In the genomic region with DNA sequence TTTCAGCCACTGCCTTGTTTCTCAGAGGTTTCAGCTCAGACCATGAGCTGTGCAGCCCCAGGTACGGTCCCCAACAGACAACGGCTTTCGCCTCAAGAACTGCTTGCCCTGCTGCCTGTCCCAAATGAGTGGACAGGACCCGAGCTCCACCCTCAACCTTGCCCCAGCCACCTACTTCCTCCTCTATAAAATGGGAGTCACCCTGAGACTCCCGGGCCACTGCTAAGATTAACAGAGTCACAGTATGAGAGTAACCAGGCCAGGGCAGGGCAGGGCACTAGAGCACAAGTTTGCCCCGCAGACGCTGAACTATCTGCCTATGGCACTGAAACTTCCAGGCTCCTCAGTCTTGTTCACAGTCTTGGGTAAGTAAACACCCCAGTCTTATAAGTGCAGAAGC, we compare ENCODE assay signal across 24 mouse cellular contexts. TPM values are rescaled to one million over a fixed set of nuclear protein-coding genes. Genes with fewer than 3 reads are reported as not detected.
A peak's percentile ranks its signal among the peaks of the same experiment; 100 is the strongest.
DNase-seq lines count a peak whose midpoint lies in the region; ATAC-seq and TF ChIP-seq lines count a peak whose summit lies in the region.
"Had no signal": no experiment of that assay in that cellular context is flagged by ENCODE, and none has a peak within 500 bp of the region (broad histone marks: within the 10 kb centered on the region; RNA-seq: fewer than 3 reads in every experiment).

No protein-coding gene starts in this region.

- no peaks in the 10 kb centered on the region for H3K9me3 ChIP-seq in heart, embryonic 14.5 days (ENCODE audit: control insufficient read depth, low read length)
- no peaks in the 10 kb centered on the region for H3K9me3 ChIP-seq in limb, embryonic 12.5 days
- H3K9me3 ChIP-seq: forebrain, embryonic 13.5 days; hindbrain, embryonic 13.5 days had no signal

- H3K36me3 ChIP-seq in heart, embryonic 14.5 days (ENCODE audit: control insufficient read depth, insufficient read depth, low read length): no peaks in the 10 kb centered on the region
- peaks cover 41% of the 10 kb centered on the region for H3K36me3 ChIP-seq in C2C12 (ENCODE audit: control insufficient read depth, insufficient read depth)
- H3K36me3 ChIP-seq in limb, embryonic 12.5 days: no peaks in the 10 kb centered on the region
- H3K36me3 ChIP-seq: hindbrain, embryonic 13.5 days had no signal

- H3K9ac ChIP-seq in heart, embryonic 14.5 days (ENCODE audit: low read length): peak overlapping the region; percentile 41; the same call in 1 of the 2 replicates
- no peak overlapping the region for H3K9ac ChIP-seq in limb, embryonic 12.5 days (replicated peaks)
- H3K9ac ChIP-seq: forebrain, embryonic 13.5 days had no signal

- 56% methylated on average over 7 of the region's 7 CpGs for WGBS in heart, embryonic 14.5 days
- WGBS in limb, embryonic 12.5 days: 57% methylated on average over 7 of the region's 7 CpGs

- no peak for ATAC-seq in heart, embryonic 14.5 days (ENCODE audit: insufficient number of reproducible peaks, insufficient read depth, low FRiP score, low read depth)
- ATAC-seq in limb, embryonic 12.5 days (ENCODE audit: insufficient number of reproducible peaks, insufficient read depth, low FRiP score, low TSS enrichment, low read depth): no peak
- ATAC-seq in activated CD4-positive, CD25-positive, alpha-beta regulatory T cell, adult 4 months: no peak
- ATAC-seq: forebrain, embryonic 13.5 days; inflammation-experienced regulatory T-cells, adult 6 months; lung, postnatal 0 days; midbrain, embryonic 16.5 days had no signal

- H3K27me3 ChIP-seq in heart, embryonic 14.5 days (ENCODE audit: control insufficient read depth, insufficient read depth, low read length): no peaks in the 10 kb centered on the region
- no peaks in the 10 kb centered on the region for H3K27me3 ChIP-seq in C2C12 (ENCODE audit: control insufficient read depth, insufficient read depth, insufficient read length)
- H3K27me3 ChIP-seq in limb, embryonic 12.5 days: no peaks in the 10 kb centered on the region

- intact Hi-C loops in gastrocnemius, adult 2 months (cut with DNase I): no loop called here
- intact Hi-C loops in heart, postnatal 14 days (cut with DNase I): no loop called here

- peak overlapping the region; percentile 43; the same call in 1 of the 2 replicates for H3K27ac ChIP-seq in gastrocnemius, adult 2 months
- H3K27ac ChIP-seq in heart, embryonic 14.5 days (replicated peaks in 1 of 2; ENCODE audit: control insufficient read depth in 1 of 2, insufficient read depth in 1 of 2, low read depth in 2 of 2, low read length in 2 of 2): peak overlapping the region; percentile 6 to 53; a peak in 1 of 4 replicates
- peak overlapping the region; percentile 95 for H3K27ac ChIP-seq in limb, embryonic 12.5 days
- H3K27ac ChIP-seq: forebrain, embryonic 13.5 days; hindbrain, embryonic 13.5 days; layer of hippocampus, adult 2 months; macrophage had no signal

- peak overlapping the region; percentile 44 for H3ac ChIP-seq in C2C12 (ENCODE audit: control insufficient read depth, insufficient read length, low read depth)

- no peak overlapping the region for H3K4me2 ChIP-seq in heart, embryonic 14.5 days (ENCODE audit: low read length)
- no peak overlapping the region for H3K4me2 ChIP-seq in limb, embryonic 12.5 days
- H3K4me2 ChIP-seq: forebrain, embryonic 13.5 days; hindbrain, embryonic 13.5 days had no signal

- H3K79me3 ChIP-seq in C2C12 (ENCODE audit: low read depth): peaks cover 95% of the 10 kb centered on the region

- no peak for DNase-seq in gastrocnemius, adult 2 months
- no peak for DNase-seq in gastrocnemius, postnatal 10 days
- no peak for DNase-seq in heart, postnatal 14 days
- no peak for DNase-seq in urinary bladder, adult 18-20 months (ENCODE audit: low spot score in 2 of 2)
- DNase-seq: adrenal gland, postnatal 36 days; cerebellum, adult 11 months; cerebellum, postnatal 10 days; kidney, adult 8-10 months; kidney, postnatal 25 days; right cerebral cortex, postnatal 4 days; thymus, postnatal 4 days had no signal

- TF ChIP-seq CTCF in gastrocnemius, adult 2 months (IDR thresholded peaks at IDR 0.05): no peak
- no peak for TF ChIP-seq CTCF in C2C12 (IDR thresholded peaks at IDR 0.05; ENCODE audit: control insufficient read depth, insufficient read depth, insufficient read length)

- peaks cover 100% of the 10 kb centered on the region for H3K79me2 ChIP-seq in C2C12 (ENCODE audit: control insufficient read depth, insufficient read depth)

- no peak overlapping the region for H3K4me3 ChIP-seq in gastrocnemius, adult 2 months
- H3K4me3 ChIP-seq in heart, embryonic 14.5 days (ENCODE audit: control insufficient read depth in 1 of 2, insufficient read depth in 1 of 2, low read depth in 1 of 2, low read length in 2 of 2): no peak overlapping the region
- H3K4me3 ChIP-seq in C2C12 (ENCODE audit: insufficient read depth, poor library complexity, severe bottlenecking): no peak overlapping the region
- H3K4me3 ChIP-seq in limb, embryonic 12.5 days (replicated peaks): no peak overlapping the region
- H3K4me3 ChIP-seq: erythroblast, embryonic 14.5 days; forebrain, embryonic 13.5 days; hindbrain, embryonic 13.5 days; layer of hippocampus, adult 2 months had no signal

- H3K4me1 ChIP-seq in heart, embryonic 14.5 days (ENCODE audit: control insufficient read depth in 2 of 2, insufficient read depth in 2 of 2, low read length in 2 of 2): peaks cover 83 to 90% of the 10 kb centered on the region in 2 experiments
- H3K4me1 ChIP-seq in limb, embryonic 12.5 days (replicated peaks): peaks cover 93% of the 10 kb centered on the region

TF ChIP-seq in C2C12, 6 proteins besides CTCF, POLR2A, EP300 and RAD21:
- TF ChIP-seq FOSL1 (IDR thresholded peaks at IDR 0.05; ENCODE audit: insufficient read depth, low read length, poor library complexity, severe bottlenecking): no peak
- TF ChIP-seq MAX (IDR thresholded peaks at IDR 0.05): no peak
- TF ChIP-seq CEBPB (IDR thresholded peaks at IDR 0.05; ENCODE audit: low read depth): no peak
- TF ChIP-seq USF1 (IDR thresholded peaks at IDR 0.05; ENCODE audit: low read depth): no peak
- no peak for TF ChIP-seq MYOD1 (IDR thresholded peaks at IDR 0.05; ENCODE audit: control insufficient read depth, insufficient read length, low read depth)
- no peak for TF ChIP-seq MYOG (IDR thresholded peaks at IDR 0.05; ENCODE audit: control insufficient read depth, extremely low read depth, insufficient read length)

RNA-seq across cellular contexts. Expression of gene Unc5b, which starts 34.9 kb away (rescaled TPM):
- total RNA-seq in gastrocnemius, adult 2 months (2021): 1 to 10 TPM; 1.4 to 2.9 TPM
- 10 to 100 TPM; 12.1 to 20.3 TPM for total RNA-seq in gastrocnemius, postnatal 10 days (2021)
- 11.5 and 13.3 TPM in 2 replicates for polyA plus RNA-seq in heart, embryonic 14.5 days (2014; fragmentation: Nextera tagmentation; extraction: Ambion mirVana)
- 10 to 100 TPM; 24.0 to 25.1 TPM for total RNA-seq in heart, postnatal 14 days (2021)
- 142 TPM for polyA plus RNA-seq in C2C12 (2012; fragmentation: generic; extraction: Trizol)
- 12.7 and 13.5 TPM in 2 replicates for polyA plus RNA-seq in limb, embryonic 12.5 days (2016; fragmentation: Nextera tagmentation; extraction: Ambion mirVana)
- polyA plus RNA-seq in activated CD4-positive, CD25-positive, alpha-beta regulatory T cell, adult 4 months (2017; shearing (Covaris generic)): not detected
- total RNA-seq: granulocyte monocyte progenitor cell, adult 5-6 weeks had no signal
- polyA plus RNA-seq: erythroblast, embryonic 14.5 days had no signal

RNA-seq across cellular contexts. Expression of gene Slc29a3, which starts 43.9 kb away (rescaled TPM):
- 1 to 10 TPM; 1.4 to 2.7 TPM for total RNA-seq in gastrocnemius, adult 2 months (2021)
- total RNA-seq in gastrocnemius, postnatal 10 days (2021): 1 to 10 TPM; 5.7 to 7.8 TPM
- 4.4 and 4.5 TPM in 2 replicates for polyA plus RNA-seq in heart, embryonic 14.5 days (2014; fragmentation: Nextera tagmentation; extraction: Ambion mirVana)
- 1 to 10 TPM; 6.1 to 7.4 TPM for total RNA-seq in heart, postnatal 14 days (2021)
- polyA plus RNA-seq in C2C12 (2012; fragmentation: generic; extraction: Trizol): 4.4 TPM
- 9.4 and 9.6 TPM in 2 replicates for polyA plus RNA-seq in limb, embryonic 12.5 days (2016; fragmentation: Nextera tagmentation; extraction: Ambion mirVana)
- polyA plus RNA-seq in activated CD4-positive, CD25-positive, alpha-beta regulatory T cell, adult 4 months (2017; shearing (Covaris generic)): 10 to 100 TPM; 11.4 to 15.7 TPM

Comparison
In these comparisons a context has a peak if more than half of its experiments do, and no peak if none do; other contexts are left out.
1. H3K27ac ChIP-seq: peak in every context shown above with its lines; median percentile 95 in limb, embryonic 12.5 days; 43 in gastrocnemius, adult 2 months; 30 in heart, embryonic 14.5 days.
2. RNA of gene Unc5b, which starts 34.9 kb away (polyA plus RNA-seq): 142 TPM in C2C12 (single experiment), 12.7 to 13.5 TPM in limb, embryonic 12.5 days and 11.5 to 13.3 TPM in heart, embryonic 14.5 days; not detected in activated CD4-positive, CD25-positive, alpha-beta regulatory T cell, adult 4 months; every median in the first group is over 10 times any median in the second.